In genomic region chr10:90874166-90874565, GRCm38 (mm10) we compare ENCODE assay signal across 28 mouse cellular contexts.
"Had no signal": no experiment of that assay in that cellular context is flagged by ENCODE, and none has a peak within 500 bp of the region (broad histone marks: within the 10 kb centered on the region; RNA-seq: fewer than 3 reads in every experiment).

No protein-coding gene starts in this region.

- H3K36me3 ChIP-seq: embryonic facial prominence, embryonic 10.5 days; embryonic facial prominence, embryonic 12.5 days; embryonic facial prominence, embryonic 13.5 days; embryonic facial prominence, embryonic 15.5 days; forebrain, embryonic 10.5 days; forebrain, embryonic 12.5 days; forebrain, embryonic 15.5 days had no signal

- H3K4me1 ChIP-seq: embryonic facial prominence, embryonic 10.5 days; embryonic facial prominence, embryonic 12.5 days; embryonic facial prominence, embryonic 13.5 days; embryonic facial prominence, embryonic 15.5 days; forebrain, embryonic 10.5 days; forebrain, embryonic 12.5 days had no signal

- H3K9me3 ChIP-seq: embryonic facial prominence, embryonic 10.5 days; embryonic facial prominence, embryonic 12.5 days; embryonic facial prominence, embryonic 13.5 days; embryonic facial prominence, embryonic 15.5 days; forebrain, embryonic 10.5 days; forebrain, embryonic 12.5 days; forebrain, embryonic 15.5 days had no signal

- H3K27ac ChIP-seq: embryonic facial prominence, embryonic 10.5 days; embryonic facial prominence, embryonic 12.5 days; embryonic facial prominence, embryonic 13.5 days; embryonic facial prominence, embryonic 15.5 days; forebrain, embryonic 10.5 days; forebrain, embryonic 12.5 days; forebrain, embryonic 13.5 days; forebrain, embryonic 15.5 days; gastrocnemius, adult 2 months had no signal

- H3K27me3 ChIP-seq: embryonic facial prominence, embryonic 12.5 days; embryonic facial prominence, embryonic 13.5 days; embryonic facial prominence, embryonic 15.5 days; forebrain, embryonic 12.5 days; forebrain, embryonic 13.5 days; forebrain, embryonic 15.5 days had no signal

- H3K4me2 ChIP-seq: embryonic facial prominence, embryonic 12.5 days; embryonic facial prominence, embryonic 13.5 days; embryonic facial prominence, embryonic 15.5 days; forebrain, embryonic 12.5 days; forebrain, embryonic 13.5 days; forebrain, embryonic 15.5 days had no signal

- H3K9ac ChIP-seq: embryonic facial prominence, embryonic 12.5 days; embryonic facial prominence, embryonic 13.5 days; embryonic facial prominence, embryonic 15.5 days; forebrain, embryonic 12.5 days; forebrain, embryonic 13.5 days; forebrain, embryonic 15.5 days; forebrain, postnatal 0 days had no signal

- ATAC-seq: forebrain, embryonic 13.5 days; forebrain, embryonic 14.5 days; forebrain, embryonic 15.5 days; forebrain, embryonic 16.5 days; forebrain, postnatal 0 days had no signal

- H3K4me3 ChIP-seq: embryonic facial prominence, embryonic 10.5 days; embryonic facial prominence, embryonic 12.5 days; embryonic facial prominence, embryonic 13.5 days; embryonic facial prominence, embryonic 15.5 days; erythroblast, embryonic 14.5 days; forebrain, embryonic 10.5 days; forebrain, embryonic 12.5 days; forebrain, embryonic 13.5 days; forebrain, embryonic 15.5 days; gastrocnemius, adult 2 months had no signal

- DNase-seq: cerebellum, adult 18-20 months; cerebellum, adult 2 months; cerebellum, adult 8-10 months; cerebellum, adult 9-10 months; cerebellum, adult 9-11 months; cerebellum, postnatal 10 days; cerebellum, postnatal 14 days; cerebellum, postnatal 25 days; cerebellum, postnatal 36 days; embryo, embryonic 11 days; forebrain, postnatal 0 days; gastrocnemius, adult 2 months; gastrocnemius, postnatal 10 days; gastrocnemius, postnatal 14 days; gastrocnemius, postnatal 25 days; gastrocnemius, postnatal 36 days; heart, adult 11 months had no signal
